Mouse (Mus musculus): ENCODE data around the gene Dgkh. TPM values are rescaled to one million over a fixed set of nuclear protein-coding genes. Genes with fewer than 3 reads are reported as not detected.
"Not testable (repeated sequence)": the region's sequence is repeated elsewhere in the genome, so short reads cannot be mapped to it uniquely, and the experiment has no call there.

Dgkh gene
- total RNA-seq, 2 experiments from 2014 or later, result 1.1 to 1.7 TPM

DNA sequence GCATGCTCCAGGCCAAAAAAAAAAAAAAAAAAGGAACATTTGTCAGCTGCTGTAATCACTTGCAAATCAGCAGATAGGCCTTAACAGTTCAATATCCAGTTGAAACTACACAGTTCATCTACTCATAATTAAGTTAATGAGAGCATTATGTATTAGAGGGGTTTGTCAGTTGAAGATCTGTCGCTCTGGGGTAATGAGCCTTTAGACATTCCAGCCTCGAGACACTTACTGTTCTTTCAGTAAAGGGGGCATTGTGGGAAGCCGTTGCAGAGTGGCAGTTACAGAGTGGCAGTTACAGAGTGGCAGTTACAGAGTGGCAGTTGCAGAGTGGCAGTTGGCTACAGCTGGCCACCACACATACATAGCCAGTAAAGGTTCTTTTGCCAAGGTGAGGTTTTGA, 177.7 kb downstream of the Dgkh start:
- ATAC-seq (replicated peaks; ENCODE audit: poor library complexity), result not testable (repeated sequence)

DNA sequence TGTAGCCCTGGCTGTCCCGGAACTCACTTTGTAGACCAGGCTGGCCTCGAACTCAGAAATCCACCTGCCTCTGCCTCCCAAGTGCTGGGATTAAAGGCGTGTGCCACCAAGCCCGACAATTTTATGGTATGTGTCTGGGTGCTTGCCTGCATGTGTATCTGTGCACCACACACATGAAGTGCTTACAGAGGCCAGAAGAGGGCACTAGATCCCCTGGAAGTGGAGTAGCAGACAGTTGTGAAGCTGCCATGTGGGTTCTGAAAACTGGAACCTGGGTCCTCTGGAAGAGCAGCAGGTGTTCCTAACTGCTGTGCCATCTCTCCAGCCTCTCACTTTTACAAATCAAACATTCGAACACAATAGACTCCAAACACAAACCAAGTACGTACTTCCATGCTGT, 178.9 kb downstream of the Dgkh start:
- ATAC-seq (replicated peaks; ENCODE audit: poor library complexity), result no peak

- peak; percentile 61 for ATAC-seq (replicated peaks; ENCODE audit: poor library complexity)
These were observed 183.8 kb downstream of the Dgkh start for GRCm38 (mm10) chr14:78548807-78549206.

DNA sequence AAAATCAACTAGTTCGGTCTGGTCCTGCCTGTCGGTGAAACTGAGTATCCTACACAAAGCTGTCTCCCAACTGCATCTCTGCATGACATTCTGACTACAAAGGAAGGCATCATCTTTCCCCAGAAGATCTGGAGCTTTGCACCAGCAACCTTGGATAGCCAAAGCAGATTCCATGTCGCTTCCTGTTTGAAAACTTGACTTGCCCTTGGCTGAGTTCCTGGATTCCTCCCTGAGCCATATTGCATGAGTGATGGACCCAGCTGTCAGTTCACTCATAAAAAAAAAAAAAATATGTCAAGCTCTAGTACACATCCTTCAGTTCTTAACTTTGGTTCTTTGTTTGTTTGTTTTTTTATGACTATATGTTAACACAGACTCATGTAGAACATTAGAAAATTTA, 191.3 kb downstream of the Dgkh start:
- ATAC-seq (replicated peaks; ENCODE audit: poor library complexity), result no peak

DNA sequence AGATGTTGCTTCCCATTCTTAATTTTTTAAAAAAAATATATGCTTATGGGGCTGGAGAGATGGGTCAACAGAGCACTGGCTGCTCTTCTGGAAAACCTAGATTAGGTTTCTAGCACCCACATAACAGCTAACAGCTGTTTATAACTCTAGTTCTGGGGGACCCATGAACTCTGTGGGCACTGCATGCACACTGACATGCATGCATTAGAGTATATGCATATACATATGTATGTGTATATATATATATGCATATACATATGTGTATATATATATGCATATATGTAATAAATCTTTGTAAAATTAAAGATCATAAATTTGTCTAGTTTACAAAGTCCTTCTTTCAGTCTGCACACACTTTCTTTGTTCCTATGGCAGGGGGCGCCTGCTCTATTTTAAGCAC, 192.8 kb downstream of the Dgkh start:
- no peak for ATAC-seq (replicated peaks; ENCODE audit: poor library complexity)

DNA sequence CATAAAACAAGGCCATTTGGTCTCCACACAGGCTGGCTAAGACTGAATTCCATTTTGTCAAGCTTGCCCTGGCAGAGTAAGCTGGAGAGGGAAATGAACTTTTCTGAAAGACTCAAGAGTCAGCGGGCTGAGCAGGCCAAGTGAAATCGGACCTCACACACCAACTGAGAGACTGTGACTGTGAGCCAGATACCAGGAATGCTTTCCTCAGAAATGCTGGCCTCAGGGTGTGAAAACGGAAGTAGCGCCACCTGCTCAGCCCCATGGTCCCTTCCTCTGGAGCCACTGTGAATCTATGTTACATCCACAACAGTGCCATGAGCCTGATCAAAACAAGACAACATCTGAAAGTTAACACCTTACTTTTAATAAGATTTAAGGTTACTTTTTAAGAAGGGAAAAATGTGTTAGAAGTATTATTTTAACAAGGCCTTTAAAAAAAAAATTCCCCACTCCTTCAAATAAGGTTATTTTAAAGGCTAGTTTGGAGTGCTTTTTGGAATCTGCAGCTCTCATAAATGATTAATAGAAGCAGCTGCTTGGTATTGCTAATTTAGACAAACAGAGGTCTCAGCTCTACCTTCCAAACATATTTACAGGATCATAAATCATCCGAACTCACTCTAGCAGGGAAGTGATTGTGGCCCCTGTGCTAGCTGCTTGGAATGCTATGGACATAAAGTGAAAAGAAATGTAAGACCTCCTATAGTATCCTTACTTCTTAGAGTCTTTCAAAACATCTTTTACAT, 193.8 kb downstream of the Dgkh start:
- ATAC-seq (replicated peaks; ENCODE audit: poor library complexity), result no peak

GRCm38 (mm10) chr14:78537551-78537950, 195.0 kb downstream of the Dgkh start:
- ATAC-seq (replicated peaks; ENCODE audit: poor library complexity), result no peak

DNA sequence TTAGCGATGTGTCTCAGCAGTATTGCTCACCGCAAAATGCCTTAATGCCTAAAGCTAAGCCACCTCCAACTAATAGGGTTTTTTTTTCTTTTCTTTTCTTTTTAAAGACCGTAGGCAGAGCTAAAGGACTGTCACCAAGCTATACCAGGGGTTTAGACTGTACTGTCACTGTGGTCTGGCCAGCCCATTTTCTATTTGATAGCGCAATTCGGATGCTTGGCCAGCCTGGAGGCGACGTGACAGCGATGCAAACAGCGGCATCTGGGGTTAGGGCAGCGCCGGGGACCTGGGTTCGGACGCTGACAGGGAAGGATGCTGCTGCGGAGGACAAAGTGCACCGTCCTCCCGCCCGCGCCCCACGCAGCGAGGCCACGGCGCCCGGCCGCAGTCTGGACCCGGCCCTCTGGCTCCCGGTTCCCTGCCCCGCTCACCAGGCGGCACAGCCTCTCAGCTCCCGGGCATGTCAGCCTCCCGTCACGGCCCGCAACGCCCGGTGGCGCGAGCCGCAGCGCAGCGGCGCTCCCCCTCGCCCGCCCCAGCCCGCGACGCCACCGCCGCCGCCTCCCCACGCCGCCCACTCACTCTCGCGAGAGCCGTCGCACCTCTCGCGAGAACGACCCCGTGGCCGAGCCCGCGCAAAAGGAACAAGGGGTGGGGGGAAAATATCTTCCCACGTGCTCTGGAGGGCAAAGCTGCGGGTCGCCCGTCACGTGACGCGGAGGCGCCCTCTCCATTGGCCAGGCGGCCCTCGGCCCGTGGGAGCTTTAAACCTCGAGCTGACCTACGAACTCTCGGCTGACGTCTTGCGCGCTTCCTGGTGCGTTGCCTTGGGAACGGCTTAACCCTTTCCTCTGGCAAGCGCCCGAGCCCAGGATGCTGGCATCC, 196.1 kb downstream of the Dgkh start, which contains the start of gene Akap11:
TSS of gene Akap11 (minus strand) at position 528 of the 885 bp plus-strand sequence.
- ATAC-seq (replicated peaks; ENCODE audit: poor library complexity), result peak; percentile 94

DNA sequence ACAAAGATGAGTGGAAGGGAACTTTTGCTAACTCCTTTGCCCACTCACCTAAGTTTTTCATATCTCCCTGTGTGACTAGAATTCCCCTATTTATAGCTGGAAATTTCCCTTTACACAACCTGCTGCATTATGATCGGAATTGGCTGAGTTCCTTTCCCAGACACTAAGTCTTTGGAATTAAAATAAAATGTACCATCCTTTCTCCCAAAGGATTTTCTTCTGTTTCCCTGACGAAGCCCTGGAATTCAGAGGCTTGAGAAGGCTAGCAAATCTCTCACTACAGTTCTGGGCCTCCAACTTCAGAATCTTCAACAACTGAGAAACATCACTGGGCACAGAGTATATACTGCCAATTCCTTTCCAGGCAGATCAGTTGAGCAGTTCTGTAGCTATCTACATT, 197.2 kb downstream of the Dgkh start:
- no peak for ATAC-seq (replicated peaks; ENCODE audit: poor library complexity)

- no peak for ATAC-seq (replicated peaks; ENCODE audit: poor library complexity)
These were observed 197.9 kb downstream of the Dgkh start for GRCm38 (mm10) chr14:78534651-78535050.

DNA sequence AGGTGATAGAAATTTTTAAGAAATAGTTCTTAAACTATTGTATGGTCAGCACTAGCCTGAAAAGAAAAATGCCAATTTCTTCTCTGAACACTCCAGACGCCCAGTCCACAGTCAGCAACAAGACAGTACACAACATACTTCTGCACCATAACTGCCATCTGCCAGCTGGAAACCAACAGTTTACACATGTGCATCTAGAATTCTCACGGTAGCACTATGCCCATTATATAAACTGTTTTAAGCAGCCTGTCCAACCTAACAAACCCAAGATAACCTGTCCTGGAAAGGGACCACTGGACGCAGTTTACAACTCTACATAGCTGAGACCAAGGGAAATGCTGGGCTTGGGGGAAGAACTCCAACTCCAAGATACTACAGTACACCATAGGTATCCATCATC, 198.9 kb downstream of the Dgkh start:
- ATAC-seq (replicated peaks; ENCODE audit: poor library complexity), result no peak

DNA sequence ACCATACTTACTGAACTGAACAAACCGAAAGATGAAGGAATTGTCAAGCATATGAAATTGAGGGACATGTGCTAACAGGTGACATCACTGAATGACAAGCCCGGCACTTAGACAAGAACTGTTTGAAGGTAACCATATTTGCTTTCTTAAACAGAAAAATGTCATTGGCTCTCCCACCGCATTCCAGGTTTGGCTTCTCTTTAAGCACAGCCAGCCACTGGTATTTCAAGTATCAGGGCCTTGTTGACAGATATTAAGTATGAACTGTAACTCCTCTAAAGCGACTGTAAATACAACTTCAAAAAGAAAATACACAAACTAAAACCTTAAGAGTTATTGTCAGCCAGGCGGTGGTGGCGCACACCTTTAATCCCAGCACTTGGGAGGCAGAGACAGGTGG, 200.2 kb downstream of the Dgkh start:
- no peak for ATAC-seq (replicated peaks; ENCODE audit: poor library complexity)

DNA sequence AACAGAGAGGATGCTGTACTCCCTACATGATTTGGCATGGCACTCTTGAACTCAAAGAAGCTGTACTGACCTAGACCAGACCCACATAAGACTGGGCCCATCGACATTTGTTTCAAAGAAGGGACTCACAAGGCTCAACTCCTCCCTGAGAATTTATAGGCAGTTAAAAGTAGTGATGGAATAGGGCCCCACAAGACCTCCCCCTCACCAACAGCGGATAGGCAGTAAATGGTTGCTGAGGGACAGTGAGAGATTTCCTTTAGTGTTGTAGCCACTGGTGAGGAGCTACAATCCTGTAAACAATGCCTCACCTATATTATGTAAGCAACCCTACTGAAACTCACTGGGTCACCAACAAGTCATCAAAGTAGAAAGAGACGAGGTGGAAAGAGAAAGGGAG, 202.3 kb downstream of the Dgkh start:
- no peak for ATAC-seq (replicated peaks; ENCODE audit: poor library complexity)

DNA sequence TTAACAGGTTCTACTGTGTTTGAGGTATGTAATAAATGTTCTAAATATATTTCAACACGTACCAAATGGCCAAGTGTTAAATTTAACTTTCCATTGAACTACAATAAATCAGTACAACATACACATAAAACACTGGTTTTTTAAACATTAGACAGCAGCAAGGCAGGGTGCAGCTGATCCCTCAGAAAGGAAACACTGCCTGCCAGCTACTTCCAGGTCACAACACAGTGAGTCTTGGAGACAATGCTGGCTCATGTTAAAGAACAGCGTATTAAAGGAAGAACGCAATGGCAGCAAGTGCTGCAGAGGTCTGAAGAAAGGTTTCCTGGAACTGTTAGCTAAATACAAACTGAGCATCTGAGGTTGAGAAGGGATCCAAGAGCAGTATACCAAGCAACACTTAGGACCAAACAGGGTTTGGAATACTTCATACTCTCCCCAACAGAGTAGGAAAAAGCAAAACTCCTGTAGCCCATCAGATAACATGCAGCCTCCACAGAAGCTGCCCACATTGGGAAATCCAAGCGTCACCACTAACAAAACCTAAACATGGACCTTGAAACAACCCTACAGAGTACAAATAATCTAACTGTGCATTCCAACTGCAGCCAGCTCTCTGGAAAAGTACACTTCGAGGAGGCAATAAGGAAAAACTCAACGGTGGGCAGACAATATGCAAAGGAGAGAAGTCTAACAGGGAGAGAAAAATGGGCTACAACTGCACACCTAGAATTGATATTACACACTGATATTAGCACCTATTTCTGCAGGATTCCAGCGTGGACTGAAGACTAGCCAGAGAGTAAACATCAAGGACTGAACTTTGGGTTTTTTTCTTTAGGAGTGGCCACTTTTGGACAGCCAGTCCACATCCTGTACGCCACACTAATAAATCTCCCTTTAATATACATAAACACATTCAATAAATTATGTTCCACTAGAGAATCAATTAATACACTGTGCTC, 203.8 kb downstream of the Dgkh start:
- ATAC-seq (replicated peaks; ENCODE audit: poor library complexity), result no peak

- ATAC-seq (replicated peaks; ENCODE audit: poor library complexity), result peak; percentile 54
These were observed 205.7 kb downstream of the Dgkh start for GRCm38 (mm10) chr14:78526907-78527306.

GRCm38 (mm10) chr14:78526475-78526874, 206.1 kb downstream of the Dgkh start:
- ATAC-seq (replicated peaks; ENCODE audit: poor library complexity), result no peak

GRCm38 (mm10) chr14:78525611-78526457, 206.7 kb downstream of the Dgkh start:
- peak; percentile 91 for ATAC-seq (replicated peaks; ENCODE audit: poor library complexity)

- 0 out of 2 replicates have a peak, but pooled peaks have one; percentile 41 for ATAC-seq (replicated peaks; ENCODE audit: poor library complexity)
These were observed 207.5 kb downstream of the Dgkh start for GRCm38 (mm10) chr14:78525059-78525458.

DNA sequence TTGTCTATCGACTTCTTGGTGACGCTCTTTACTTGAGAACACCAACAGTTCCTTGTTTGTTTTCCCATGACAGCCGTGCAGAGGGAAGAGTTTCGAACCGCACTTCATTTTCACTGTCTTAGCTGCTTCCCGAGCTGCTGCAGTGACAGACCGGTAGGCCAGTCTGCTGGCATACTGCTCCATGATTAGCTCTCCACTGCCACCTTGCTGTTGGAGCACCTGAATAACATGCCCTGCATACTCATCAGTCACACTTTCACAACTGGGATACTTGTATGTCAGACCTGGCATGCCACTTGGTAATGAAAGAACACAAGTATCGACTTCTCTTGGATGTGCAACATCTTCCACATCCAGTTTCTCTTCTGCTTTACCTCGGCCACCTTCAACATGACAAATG, 221.9 kb downstream of the Dgkh start:
- peak; percentile 80 for ATAC-seq (replicated peaks; ENCODE audit: poor library complexity)

GRCm38 (mm10) chr14:78509791-78510190, 222.8 kb downstream of the Dgkh start:
- ATAC-seq (replicated peaks; ENCODE audit: poor library complexity), result no peak

All from megakaryocyte progenitor cell, adult 5-6 weeks (primary cell).